Mouse (Mus musculus) frontal cortex, postnatal 25 days (tissue): ENCODE results near the gene Barhl1.

ENCODE experiments used
- DNase-seq, 2 experiments: peaks; one replicate each; pipeline ENCODE4 v3.0.0; 2022; ENCODE audit warnings: low spot score in 2 of 2

The Barhl1 gene

DNA sequence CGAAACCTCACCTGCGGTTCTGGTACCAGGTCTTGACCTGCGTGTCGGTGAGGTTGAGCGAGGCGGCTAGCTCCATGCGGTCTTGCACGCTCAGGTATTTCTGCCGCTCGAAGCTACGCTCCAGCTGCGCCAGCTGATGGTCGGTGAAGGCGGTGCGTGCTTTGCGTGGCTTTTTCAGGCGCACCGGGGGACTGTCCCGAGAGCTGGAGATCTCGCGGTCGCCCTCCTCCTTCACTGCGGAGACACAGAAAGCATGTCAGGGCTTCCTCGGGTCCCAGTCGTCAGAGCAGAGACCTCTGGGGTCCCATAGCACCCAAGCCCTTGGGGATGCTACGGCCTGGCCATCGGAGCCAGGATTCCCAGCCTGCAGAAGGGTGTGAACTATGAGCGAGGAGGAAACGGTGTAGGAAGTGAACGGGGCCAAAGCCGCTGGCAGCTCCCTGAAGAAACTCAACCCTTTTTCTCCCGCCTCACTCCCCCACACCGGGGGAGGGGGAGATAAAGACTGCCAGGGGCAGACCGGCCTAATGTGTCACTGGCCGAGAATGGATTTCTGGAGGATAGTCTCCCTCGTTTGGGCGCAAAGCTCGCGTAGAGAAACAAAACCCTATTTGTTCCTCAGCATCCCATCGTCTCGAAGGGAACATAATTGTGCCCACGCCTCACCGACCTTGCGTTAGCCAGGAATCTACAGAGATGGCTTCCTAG is 5.0 kb downstream of the Barhl1 start:
- DNase-seq = no peak

DNA sequence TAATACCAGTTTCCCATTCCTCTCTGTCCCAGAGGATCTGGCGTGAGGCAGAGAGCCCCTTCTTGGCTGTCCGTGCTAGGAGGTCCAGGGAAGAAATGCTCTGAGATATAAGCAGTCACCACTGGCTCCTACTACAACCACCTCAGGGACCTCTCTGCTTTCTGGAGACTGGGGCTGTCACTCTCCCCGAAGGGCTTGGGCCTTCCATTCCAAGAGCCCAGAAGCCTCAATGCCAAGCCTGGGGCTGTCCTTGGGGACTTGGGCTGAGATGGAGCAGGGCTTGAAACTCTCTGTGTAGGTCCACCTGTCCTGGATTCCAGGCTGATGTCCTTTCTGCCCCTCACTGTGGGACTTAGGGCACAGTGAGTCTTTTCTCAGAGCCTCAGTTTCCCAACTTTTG is 5.6 kb downstream of the Barhl1 start:
- no peak for DNase-seq

DNA sequence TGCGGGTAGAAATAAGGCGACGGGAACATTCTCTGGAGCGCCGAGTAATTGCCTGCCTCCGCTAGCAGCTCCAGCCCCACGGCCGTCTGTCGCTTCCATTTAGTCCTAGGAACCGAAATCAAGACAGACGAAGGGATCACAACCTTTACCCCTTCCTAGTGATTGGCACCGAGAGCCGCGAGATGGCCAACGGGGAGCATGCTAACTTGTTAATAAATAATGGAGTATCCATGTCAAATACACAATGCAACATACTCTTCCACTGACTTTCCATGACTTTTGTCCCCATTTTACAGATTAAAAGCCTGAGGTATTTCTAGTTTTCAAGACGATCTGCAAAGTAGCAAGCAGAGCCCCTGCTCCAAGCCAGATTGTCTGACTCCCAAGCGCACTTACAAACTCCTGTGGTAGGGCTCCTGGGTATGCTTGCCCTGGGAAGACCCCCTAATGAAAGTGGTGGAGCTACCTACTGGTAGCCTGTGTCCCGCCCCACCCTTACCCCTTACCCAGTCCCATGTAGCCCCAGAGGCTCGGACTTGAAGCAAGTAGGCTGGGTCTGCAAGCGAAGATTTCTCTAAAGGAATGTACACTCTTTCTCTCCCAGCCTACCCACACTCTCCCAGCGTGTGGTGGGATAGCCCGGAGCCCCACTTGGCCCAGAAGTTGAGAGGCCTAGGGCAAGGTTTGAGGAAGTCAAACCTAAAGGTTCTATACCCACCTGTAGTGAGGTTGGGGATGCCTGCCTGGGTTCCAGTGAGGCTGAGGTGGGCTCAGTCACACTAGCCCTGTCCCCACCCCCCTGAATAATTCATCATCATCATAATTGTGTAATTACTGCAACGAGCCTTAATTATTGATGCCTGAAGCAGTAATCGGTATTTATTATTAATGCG is 6.4 kb downstream of the Barhl1 start:
- no peak for DNase-seq

DNA sequence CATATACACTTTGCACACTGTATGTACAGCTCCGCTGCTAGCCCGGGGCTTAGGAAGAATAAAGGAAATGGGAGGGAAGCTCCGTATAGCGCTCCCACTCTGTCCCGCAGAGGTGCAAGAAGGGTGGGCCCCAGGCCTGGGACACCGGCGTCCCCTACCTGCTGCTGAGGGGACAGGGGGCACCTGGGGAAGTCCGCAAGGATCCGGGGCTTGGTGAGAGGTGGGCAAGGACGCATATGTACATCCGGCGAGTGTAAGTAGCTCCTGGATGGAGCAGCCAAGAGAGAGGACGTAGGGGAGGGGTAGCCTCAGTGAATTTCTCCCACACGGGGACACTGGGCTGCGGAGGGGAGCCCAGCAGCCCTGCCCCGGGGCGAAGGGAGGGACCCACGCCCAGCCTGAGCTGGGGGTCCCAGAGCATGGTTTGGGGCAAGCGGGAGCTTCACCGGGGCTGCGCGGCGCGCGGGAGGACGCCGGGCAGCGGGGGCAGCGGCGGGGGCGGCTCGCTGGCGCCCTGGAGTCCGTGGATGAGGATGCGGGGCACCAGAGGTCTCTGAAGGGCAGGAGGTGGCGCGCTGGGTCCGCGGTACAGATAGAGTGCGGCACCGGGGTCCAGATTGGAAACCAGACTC is 7.2 kb downstream of the Barhl1 start:
- DNase-seq = no peak

DNA sequence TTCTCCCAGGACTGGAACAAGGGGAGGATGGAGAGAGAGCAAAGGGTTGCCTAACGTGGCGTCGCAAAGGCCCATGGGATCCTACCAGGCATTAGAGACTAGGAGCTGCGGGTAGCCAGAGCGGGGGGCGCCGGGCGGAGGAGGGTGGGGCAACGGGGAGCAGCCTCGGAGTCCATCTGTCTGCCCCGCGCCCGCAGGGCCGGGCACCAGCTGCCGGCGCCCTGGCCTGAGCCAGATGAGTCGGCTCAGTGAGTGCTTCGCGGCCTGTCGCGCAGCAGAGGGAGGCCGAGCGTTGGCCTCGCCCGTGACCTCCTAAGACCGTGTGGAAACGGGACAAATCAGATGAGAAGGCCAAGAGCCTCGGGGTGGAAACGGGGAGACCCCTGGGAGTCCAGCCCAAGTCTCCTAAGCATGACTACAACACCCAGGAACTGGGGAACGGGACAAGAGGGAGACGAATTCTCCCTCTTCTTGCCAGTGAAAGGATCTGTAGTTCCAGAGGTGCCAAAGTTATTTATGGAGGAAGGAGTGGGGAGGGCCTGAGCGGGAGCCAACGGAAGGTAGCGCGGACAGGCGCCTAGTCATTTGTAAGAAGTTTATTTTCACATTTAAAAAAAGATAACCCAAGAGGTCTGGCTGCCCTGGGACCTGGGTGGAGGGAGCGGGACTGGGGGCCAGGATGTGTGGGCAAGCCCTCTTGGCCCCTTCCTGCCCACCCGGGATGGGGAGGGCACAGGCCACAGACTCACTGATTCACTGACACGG is 7.9 kb downstream of the Barhl1 start:
- no peak for DNase-seq

DNA sequence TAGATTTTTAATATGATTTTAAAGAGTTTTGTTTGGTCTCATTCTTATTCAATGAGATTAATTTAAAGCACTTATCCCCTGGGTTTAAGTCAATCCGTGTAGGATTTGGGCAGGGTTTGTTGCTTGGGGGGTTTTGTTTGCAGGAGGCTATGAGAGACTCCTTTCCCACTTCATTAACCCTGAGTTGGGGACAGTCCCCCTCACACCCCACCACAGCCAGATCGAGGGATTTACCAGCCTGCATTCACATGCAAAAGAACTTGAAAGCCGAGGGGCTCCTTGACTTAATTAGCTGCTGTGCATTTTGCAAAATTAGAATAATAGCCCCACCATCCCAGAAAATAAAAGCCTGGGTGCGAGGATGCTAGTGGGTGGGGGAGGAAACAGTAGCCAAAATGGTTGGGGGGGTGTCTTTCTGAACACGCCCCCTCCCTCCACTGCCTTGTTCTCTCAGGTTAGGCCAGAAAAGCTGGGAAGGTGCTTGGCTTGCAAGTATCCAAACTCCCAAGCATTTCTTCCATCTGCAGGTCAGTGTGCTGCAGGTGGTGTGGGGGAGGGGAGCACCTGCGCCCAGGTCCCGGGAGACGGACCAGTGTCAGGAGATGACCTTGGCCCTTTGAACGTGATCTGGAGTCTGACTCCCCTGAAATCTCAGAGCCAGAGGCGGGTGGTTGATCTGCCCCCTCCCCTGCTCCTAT is 8.6 kb downstream of the Barhl1 start:
- DNase-seq = no peak

DNA sequence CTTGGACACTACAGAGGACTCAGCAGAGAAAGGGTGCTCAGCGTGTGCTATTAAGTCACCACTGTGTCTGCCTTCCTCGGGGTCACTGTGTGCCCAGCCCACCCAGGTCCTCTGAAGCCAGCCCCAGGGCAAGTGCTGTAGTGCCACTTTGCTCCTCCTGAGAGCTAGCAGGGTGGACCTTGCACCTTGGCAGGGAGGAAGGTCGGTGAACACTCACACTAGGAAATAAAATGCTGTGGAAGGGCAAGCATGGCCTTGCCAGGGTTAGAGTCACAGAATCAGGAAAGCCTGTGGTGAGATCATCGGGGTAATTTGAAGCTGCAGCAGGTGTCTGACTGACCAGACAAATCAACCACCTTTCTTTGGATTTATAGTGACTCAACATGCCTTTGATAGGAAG is 10.9 kb downstream of the Barhl1 start:
- no peak for DNase-seq

DNA sequence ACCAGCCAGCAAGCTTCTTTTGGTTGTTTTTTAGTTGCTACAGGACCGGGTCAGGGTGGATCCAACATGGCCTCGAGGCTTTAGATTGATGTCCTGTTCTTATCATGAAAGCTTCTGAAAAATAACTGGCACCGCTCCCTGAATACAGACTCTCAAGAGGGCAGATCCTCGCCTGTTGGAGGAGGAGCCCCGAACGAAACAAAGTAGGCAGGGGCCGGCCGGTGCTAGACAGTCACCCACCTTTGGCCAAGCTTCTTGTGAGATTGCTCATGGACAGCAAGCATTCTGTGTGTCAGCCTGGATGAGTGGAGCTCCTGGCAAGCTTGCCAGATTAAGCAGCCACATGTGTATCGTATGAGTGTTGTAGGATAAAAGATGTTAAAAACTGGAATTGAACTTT is 11.7 kb downstream of the Barhl1 start:
- no peak for DNase-seq

DNA sequence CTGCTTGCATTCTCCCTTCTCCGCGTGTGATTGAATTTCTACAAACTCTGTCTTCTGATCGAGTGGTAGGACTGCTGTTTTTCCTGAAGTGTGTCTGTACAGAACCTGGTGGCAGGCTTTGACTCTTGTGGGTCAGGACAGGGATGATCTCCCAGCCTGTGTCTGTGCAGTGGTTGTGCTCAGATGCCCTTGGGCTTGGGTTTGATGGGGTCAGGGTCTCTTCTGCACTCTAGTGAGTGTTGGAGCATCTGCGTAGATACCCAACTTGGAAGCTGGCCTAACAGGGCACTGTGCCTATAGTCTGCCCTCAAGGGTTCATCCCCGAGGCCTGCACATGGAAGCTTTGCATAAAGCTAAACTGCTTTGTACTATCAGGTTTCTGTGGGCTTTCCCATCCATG is 12.6 kb downstream of the Barhl1 start:
- no peak for DNase-seq

DNA sequence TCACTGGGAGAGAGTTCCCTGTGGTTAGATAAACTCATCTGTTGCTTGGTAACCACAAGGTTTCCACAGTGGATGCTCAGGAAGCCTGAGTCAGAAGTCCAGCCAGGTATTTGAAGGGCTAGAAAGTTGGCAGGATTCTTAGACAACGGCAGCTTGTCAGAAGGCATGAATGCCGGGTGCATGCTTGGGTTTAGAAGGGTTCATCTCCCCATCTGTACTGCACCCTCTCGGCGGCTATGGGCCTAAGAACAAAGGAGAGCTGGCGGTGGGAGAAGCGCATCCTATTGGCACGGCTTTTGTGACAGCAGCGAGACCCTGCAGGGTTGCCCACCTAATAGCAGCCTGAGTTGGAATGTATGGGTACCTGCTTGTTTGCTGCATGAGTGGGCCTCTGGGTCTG is 14.2 kb downstream of the Barhl1 start:
- DNase-seq = no peak

DNA sequence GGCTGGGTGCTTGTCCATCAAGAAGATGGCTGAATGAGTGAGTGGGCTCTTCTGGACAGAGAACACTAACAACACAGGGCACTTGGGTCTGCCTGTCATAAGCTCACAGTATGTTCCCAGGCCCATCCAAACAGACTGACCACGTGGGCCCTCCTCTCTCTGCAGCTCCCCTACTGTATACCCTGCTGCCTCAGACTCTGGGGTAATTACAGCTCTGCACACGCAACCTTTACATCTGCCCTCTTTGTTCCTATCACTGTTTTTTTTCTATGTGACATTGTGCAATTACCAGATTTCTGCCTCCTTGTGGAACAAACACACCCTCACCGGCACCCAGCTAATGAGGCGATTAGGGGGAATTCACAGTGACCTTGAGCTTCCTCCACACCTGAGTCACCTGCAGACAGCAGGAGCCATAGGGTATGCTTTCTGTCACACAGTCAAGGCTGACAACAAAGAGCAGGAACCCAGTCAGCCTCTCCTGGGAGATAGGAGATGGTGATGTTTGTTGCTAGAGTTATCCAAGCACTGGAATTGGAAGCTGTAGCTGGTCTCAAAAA is 19.0 kb downstream of the Barhl1 start:
- no peak for DNase-seq

DNA sequence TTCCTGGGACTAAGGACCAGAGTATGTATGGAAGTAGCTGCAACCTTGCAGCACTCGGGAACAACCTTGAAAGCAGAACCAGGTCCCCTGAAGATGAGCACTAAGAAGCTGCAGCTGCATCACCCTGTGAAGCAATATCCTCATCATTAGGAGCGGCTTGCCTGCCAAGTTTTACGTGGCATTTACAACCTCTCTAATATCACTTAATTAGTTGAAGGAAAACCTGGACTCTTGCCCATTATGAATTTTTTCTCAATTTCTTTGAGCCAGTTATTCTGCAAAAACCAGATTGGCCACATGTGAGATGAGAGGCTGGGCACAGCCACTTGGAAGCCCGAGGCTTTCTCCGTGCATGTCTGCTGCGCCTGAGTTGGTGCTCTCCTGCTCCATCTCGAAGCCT is 20.6 kb downstream of the Barhl1 start:
- DNase-seq = no peak

DNA sequence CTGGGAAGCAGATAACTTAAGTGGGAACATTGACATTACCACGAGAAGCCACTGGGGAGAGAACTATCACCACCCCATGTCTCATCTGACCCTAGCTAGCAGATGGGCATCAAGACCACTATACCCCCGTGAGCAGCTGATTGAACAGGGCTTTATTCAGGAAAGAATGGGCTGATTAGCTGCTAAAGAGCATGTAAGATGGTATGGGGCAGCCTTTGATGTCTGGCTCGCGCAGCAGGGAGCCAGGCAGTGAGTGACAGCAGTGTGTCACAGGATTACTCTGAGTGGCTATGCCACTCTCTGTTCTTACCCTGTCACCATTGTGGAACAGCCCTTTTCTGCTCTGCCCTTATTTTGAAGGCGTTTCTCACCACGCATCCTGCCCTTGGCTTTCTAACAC is 22.9 kb downstream of the Barhl1 start:
- no peak for DNase-seq

DNA sequence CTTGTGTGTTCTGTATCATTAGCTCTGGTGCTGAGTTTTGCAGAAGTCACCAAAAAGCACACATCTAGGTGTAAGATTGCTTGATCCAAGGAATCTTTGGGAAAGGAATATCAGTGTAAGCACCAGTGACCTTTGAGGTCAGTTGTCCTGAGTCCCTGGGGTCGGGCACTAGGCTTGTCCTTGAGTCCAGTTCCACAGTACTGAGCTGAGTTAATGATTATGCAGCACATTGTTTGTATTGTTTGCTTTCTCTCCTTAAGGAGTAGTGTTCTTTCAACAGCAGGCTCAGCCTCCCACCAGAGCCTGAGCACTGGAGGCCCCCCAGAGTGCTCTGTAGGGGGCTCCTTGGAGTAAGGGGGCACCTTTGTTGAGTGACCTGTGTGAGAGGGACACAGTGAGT is 23.7 kb downstream of the Barhl1 start:
- no peak for DNase-seq

DNA sequence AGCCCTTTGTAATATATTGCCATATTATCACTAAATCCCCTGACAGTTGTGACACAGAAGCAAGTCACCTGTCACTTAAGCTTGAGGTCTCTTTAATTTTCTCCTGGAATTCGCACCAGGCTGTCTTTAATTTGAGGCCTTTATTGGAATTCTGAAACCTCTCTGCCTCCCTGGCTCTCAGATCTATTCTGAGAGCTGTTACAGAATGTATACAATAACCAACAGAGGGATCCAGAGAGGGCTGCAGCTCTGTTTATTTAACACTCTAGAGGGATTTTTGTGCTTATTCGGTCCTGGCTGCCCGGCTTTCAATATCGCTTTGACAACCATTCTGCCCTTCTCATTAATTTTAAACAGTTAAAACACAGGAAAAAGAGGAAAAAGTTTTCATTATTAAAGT is 31.6 kb downstream of the Barhl1 start:
- no peak for DNase-seq

DNA sequence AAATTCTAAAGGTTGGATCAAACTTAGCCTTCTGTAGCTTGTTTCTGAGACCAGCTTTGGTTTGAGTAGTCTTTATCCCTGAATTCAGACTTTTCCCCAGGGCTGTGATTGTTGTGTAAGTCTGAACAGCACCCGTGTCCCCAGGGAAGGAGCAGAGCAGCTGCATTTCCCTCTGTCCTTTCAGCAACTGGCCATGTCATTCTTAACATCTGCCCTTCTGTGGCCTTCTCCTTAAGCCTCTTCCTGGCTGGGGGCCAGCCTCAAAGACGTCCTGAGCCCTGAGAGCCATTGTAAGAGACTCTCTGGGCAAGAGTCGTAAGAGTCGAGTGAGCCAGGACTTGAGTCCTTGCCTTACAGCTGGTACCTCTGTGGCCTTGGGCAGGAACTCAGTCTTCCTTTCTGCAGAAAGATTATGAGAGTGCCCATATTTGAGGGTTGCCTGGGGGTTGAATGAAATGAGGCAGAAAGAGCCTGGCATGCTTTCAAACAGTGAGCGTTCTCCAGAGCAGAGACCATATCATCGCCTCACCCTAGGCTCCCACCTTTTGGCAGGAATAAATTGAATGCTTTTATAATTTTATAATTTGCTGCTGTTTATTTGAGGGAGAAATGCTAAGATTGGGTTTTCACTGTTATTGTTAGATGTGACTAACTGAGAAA is 33.5 kb downstream of the Barhl1 start:
- DNase-seq = no peak

DNA sequence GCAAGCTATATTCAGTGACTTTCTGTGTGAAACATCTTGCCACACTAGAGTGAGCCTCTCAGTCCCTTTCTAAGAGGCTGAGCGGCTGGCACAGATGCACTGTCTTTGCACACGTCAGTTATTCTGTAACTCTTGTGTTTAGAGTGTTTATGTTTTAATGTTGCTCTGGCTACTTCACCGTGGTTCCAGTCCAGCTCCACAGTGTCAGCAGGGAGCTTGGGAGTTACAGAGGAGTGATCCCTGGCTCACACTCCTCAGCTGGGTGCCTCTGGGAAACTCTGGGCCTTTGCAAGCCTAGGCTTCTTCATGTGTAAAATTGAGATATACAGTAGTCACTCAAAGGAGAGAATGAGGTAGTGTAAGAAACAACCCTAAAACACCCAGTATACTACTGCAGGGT is 34.4 kb downstream of the Barhl1 start:
- no peak for DNase-seq

DNA sequence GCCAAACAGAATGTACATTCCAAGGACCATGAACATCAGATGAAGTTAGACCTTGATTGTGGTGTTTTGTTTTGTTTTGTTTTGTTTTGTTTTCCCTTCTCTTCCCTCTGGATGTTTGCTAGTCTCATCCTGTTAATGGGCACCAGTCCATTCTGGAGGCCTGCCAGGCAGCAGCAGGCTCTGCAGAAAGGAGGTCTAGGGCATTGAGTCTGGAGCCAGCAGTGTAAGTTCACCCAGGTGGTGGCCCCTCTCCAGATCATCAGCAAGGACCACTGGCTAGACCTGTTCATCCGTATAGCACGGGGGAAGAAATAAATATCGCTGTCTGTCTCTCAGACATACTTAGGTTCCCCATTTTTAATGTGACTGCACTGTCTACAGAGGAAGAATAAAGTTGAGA is 35.2 kb downstream of the Barhl1 start:
- DNase-seq = no peak

DNA sequence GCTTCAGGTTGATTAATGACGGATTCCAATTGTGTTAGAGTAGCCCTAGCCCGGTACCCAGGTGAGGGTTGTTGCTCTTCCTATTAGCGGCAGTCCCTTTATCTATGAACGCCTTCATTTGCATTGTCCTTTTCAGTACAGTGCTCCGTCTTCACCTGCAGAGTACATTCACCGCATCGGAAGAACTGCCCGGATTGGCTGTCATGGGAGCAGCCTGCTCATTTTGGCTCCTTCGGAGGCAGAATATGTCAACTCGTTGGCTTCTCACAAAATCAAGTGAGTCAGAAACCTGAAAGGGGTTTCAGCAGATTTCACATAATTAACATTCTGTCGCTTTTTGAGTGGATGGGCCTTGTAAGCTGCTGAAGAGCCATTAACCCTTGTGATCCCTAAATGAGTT is 40.9 kb downstream of the Barhl1 start:
- no peak for DNase-seq

DNA sequence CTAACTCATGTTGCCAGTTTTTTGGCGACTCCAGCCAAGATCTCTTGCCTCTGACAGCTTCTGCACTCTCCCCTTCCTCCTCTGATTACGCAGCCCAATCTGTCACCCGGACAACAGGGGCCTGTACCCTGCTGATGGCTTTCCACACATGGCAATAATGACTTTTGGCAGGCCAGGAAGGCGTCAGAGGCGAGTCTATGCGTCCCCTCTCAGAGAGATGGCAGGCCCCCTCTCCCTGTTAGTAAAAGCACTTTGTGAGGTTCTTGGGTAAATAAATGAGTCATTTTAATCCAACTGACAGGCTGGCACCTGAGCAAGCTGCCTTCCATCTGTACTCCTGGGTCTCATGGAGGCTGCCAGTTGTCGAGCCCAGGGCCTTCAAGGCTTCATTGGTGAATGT is 49.0 kb downstream of the Barhl1 start:
- DNase-seq = no peak

DNA sequence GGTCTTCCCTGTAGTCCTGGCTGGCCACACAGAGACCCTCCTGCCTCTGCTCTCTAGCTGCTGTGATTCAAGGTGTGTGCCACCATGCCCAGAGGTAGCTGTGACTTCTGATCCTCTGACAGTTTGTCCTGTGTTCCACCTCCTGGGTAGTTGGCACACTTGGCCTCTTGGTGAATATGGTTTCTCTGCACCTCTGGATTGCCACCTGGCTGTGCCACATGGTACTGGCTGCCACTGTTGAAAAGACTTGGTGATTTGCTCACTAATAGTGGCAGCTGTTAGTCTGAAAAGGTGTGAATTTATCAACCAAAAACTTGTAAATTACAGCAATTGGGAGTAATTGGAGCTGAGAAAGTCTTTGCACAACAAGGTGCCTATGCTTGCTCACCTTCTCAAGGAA is 52.6 kb downstream of the Barhl1 start:
- DNase-seq = no peak
